Mouse (Mus musculus) intestine, embryonic 14.5 days (tissue): ENCODE data around the gene Sstr2. TPM values are rescaled to one million over a fixed set of nuclear protein-coding genes. Genes with fewer than 3 reads are reported as not detected.

ENCODE experiments used
- ATAC-seq: fragments of 200-750 bp; cut with Nextera tagmentation; replicated peaks from 2 replicates; pipeline ENCODE4 v1.8.0; 2017; ENCODE audit warnings: low read depth, moderate number of reproducible peaks, moderate TSS enrichment, moderate library complexity; ENCODE audit not compliant: low FRiP score, low TSS enrichment
- DNase-seq: peaks from one replicate; pipeline ENCODE4 v3.0.0-alpha.2; 2018; ENCODE audit warnings: low spot score
- H3K27ac ChIP-seq: fragments of 300-500 bp; sonication (generic); 2 replicates; pipeline ENCODE4 v1.5.1; 2014; ENCODE audit warnings: low read depth, mild to moderate bottlenecking, control low read depth
- H3K27me3 ChIP-seq: fragments of 300-500 bp; sonication (generic); replicated peaks from 2 replicates; pipeline ENCODE4 v1.6.1; 2014; ENCODE audit warnings: low read length, control low read depth; ENCODE audit not compliant: control insufficient read depth, insufficient read depth
- H3K36me3 ChIP-seq: fragments of 300-500 bp; sonication (generic); 2 replicates; pipeline ENCODE4 v1.6.1; 2014; ENCODE audit warnings: low read length, control low read depth; ENCODE audit not compliant: control insufficient read depth, insufficient read depth
- H3K4me1 ChIP-seq: fragments of 300-500 bp; sonication (generic); replicated peaks from 2 replicates; pipeline ENCODE4 v1.6.1; 2014; ENCODE audit warnings: low read length, control low read depth, mixed read lengths; ENCODE audit not compliant: control insufficient read depth, insufficient read depth
- H3K4me2 ChIP-seq: fragments of 300-500 bp; sonication (generic); 2 replicates; pipeline ENCODE4 v1.6.1; 2014; ENCODE audit warnings: low read length
- H3K4me3 ChIP-seq: fragments of 300-500 bp; sonication (generic); 2 replicates; pipeline ENCODE4 v1.5.1; 2014; ENCODE audit warnings: low read depth, low read length, control low read depth, mixed read lengths
- H3K9ac ChIP-seq: fragments of 300-500 bp; sonication (generic); 2 replicates; pipeline ENCODE4 v1.6.1; 2014; ENCODE audit warnings: mild to moderate bottlenecking, low read length
- H3K9me3 ChIP-seq: fragments of 300-500 bp; sonication (generic); 2 replicates; pipeline ENCODE4 v1.6.1; 2016; ENCODE audit warnings: low read length, control low read depth; ENCODE audit not compliant: control insufficient read depth
- WGBS: fragments of 180-500 bp; shearing (Covaris S2); extraction: QIAGEN DNeasy Blood & Tissue Kit; methylation state at CpG from one replicate; pipeline ENCODE4 v1.1.7; 2014; 5-methylcytosine and 5-hydroxymethylcytosine counted together
- polyA plus RNA-seq: library from polyadenylated mRNA; unstranded; fragments of >200 nt; fragmentation: Nextera tagmentation; extraction: Ambion mirVana; gene quantifications from 2 replicates; pipeline ENCODE4 v1.2.1, GENCODE M21; 2014

Sstr2 gene
- polyA plus RNA-seq, 1 experiment from 2014 or later = 0.47 TPM

- WGBS = 70% methylated on average over 8 of the region's 8 CpGs
- no peak overlapping the region for H3K4me2 ChIP-seq
- H3K9ac ChIP-seq = no peak overlapping the region
- no peaks in the 10 kb centered on the region for H3K9me3 ChIP-seq
- ATAC-seq = no peak
- DNase-seq = no peak
- H3K27ac ChIP-seq = no peak overlapping the region
- H3K27me3 ChIP-seq = no peaks in the 10 kb centered on the region
- H3K4me3 ChIP-seq = no peak overlapping the region
- no peaks in the 10 kb centered on the region for H3K4me1 ChIP-seq
- H3K36me3 ChIP-seq = no peaks in the 10 kb centered on the region
Measured at GRCm38 (mm10) chr11:113631302-113631701, 12.2 kb downstream of the Sstr2 start.

GRCm38 (mm10) chr11:113631862-113632261, 12.7 kb downstream of the Sstr2 start:
- H3K4me3 ChIP-seq = no peak overlapping the region
- H3K36me3 ChIP-seq = no peaks in the 10 kb centered on the region
- peak; percentile 65 for DNase-seq
- ATAC-seq = peak; percentile 66; the same call in 1 of the 2 replicates
- WGBS = 64% methylated on average over 8 of the region's 8 CpGs
- H3K4me1 ChIP-seq = no peaks in the 10 kb centered on the region
- no peaks in the 10 kb centered on the region for H3K27me3 ChIP-seq
- no peak overlapping the region for H3K9ac ChIP-seq
- no peaks in the 10 kb centered on the region for H3K9me3 ChIP-seq
- H3K27ac ChIP-seq = no peak overlapping the region
- H3K4me2 ChIP-seq = no peak overlapping the region

GRCm38 (mm10) chr11:113632303-113632702, 13.2 kb downstream of the Sstr2 start:
- ATAC-seq (no peak), DNase-seq (no peak)
- no peak overlapping the region for H3K4me3 ChIP-seq
- H3K9ac ChIP-seq = no peak overlapping the region
- no peaks in the 10 kb centered on the region for H3K36me3 ChIP-seq
- H3K9me3 ChIP-seq = no peaks in the 10 kb centered on the region
- no peaks in the 10 kb centered on the region for H3K4me1 ChIP-seq
- H3K4me2 ChIP-seq = no peak overlapping the region
- 62% methylated on average over 7 of the region's 7 CpGs for WGBS
- no peaks in the 10 kb centered on the region for H3K27me3 ChIP-seq
- H3K27ac ChIP-seq = no peak overlapping the region

GRCm38 (mm10) chr11:113633398-113633797, 14.3 kb downstream of the Sstr2 start:
- Histone ChIP-seq H3K4me2 (no peak overlapping the region), H3K4me3 (no peak overlapping the region), H3K27me3 (no peaks in the 10 kb centered on the region), H3K9me3 (no peaks in the 10 kb centered on the region), H3K4me1 (no peaks in the 10 kb centered on the region), H3K9ac (no peak overlapping the region), H3K36me3 (no peaks in the 10 kb centered on the region), H3K27ac (no peak overlapping the region)
- DNase-seq (no peak), ATAC-seq (no peak)
- WGBS = 87% methylated on average over 5 of the region's 5 CpGs

GRCm38 (mm10) chr11:113634699-113635121, 15.6 kb downstream of the Sstr2 start:
- Histone ChIP-seq H3K4me1 (no peaks in the 10 kb centered on the region), H3K36me3 (no peaks in the 10 kb centered on the region), H3K9ac (no peak overlapping the region), H3K9me3 (no peaks in the 10 kb centered on the region), H3K27me3 (no peaks in the 10 kb centered on the region), H3K4me3 (no peak overlapping the region), H3K27ac (no peak overlapping the region), H3K4me2 (no peak overlapping the region)
- WGBS = 74% methylated on average over 10 of the region's 10 CpGs
- no peak for ATAC-seq
- DNase-seq = no peak

- Histone ChIP-seq H3K4me3 (no peak overlapping the region), H3K27me3 (no peaks in the 10 kb centered on the region), H3K27ac (no peak overlapping the region), H3K9me3 (no peaks in the 10 kb centered on the region), H3K4me2 (no peak overlapping the region), H3K4me1 (no peaks in the 10 kb centered on the region), H3K36me3 (no peaks in the 10 kb centered on the region), H3K9ac (no peak overlapping the region)
- no peak for DNase-seq
- WGBS = 91% methylated on average over 12 of the region's 12 CpGs
- no peak for ATAC-seq
Measured at GRCm38 (mm10) chr11:113638680-113639079, 19.5 kb downstream of the Sstr2 start.

GRCm38 (mm10) chr11:113645181-113645580, 26.0 kb downstream of the Sstr2 start:
- Histone ChIP-seq H3K27me3 (no peaks in the 10 kb centered on the region), H3K4me2 (no peak overlapping the region), H3K4me1 (peaks cover 10% of the 10 kb centered on the region), H3K9ac (no peak overlapping the region), H3K9me3 (no peaks in the 10 kb centered on the region), H3K36me3 (no peaks in the 10 kb centered on the region), H3K27ac (no peak overlapping the region), H3K4me3 (no peak overlapping the region)
- ATAC-seq (no peak), DNase-seq (no peak)
- 91% methylated on average over 3 of the region's 3 CpGs for WGBS

GRCm38 (mm10) chr11:113648152-113648551, 29.0 kb downstream of the Sstr2 start:
- Histone ChIP-seq H3K4me1 (peaks cover 19% of the 10 kb centered on the region), H3K4me2 (peak overlapping the region; percentile 84; the same call in 1 of the 2 replicates), H3K9ac (0 out of 2 replicates have a peak overlapping the region, but pooled peaks have one; percentile 7), H3K9me3 (no peaks in the 10 kb centered on the region), H3K36me3 (peaks cover 12% of the 10 kb centered on the region), H3K27ac (no peak overlapping the region), H3K4me3 (no peak overlapping the region), H3K27me3 (no peaks in the 10 kb centered on the region)
- 3% methylated on average over 15 of the region's 15 CpGs for WGBS
- DNase-seq (peak; percentile 92), ATAC-seq (no peak)

- 43% methylated on average over 26 of the region's 26 CpGs for WGBS
- peak within 1 kb of the TSS; percentile 93 for H3K9ac ChIP-seq
- peaks cover 19% of the 10 kb centered on the region for H3K4me1 ChIP-seq
- H3K36me3 ChIP-seq = peaks cover 19% of the 10 kb centered on the region
- H3K27ac ChIP-seq = peak within 1 kb of the TSS; percentile 82
- peak within 1 kb of the TSS; percentile 95 for H3K4me3 ChIP-seq
- ATAC-seq (no peak; the same call in 1 of the 2 replicates), DNase-seq (no peak)
- no peaks in the 10 kb centered on the region for H3K9me3 ChIP-seq
- no peaks in the 10 kb centered on the region for H3K27me3 ChIP-seq
- H3K4me2 ChIP-seq = peak within 1 kb of the TSS; percentile 84
Measured at GRCm38 (mm10) chr11:113648690-113649352, 29.7 kb downstream of the Sstr2 start, which contains the start of gene Cog1. Gene Cog1 (plus strand): TSS chr11:113649169.
